ENCODE assay signal across 8 mouse cellular contexts in genomic region chr1:161035786-161036404, GRCm38 (mm10). TPM values are rescaled to one million over a fixed set of nuclear protein-coding genes. Genes with fewer than 3 reads are reported as not detected.
DNase-seq lines count a peak whose midpoint lies in the region; ATAC-seq and TF ChIP-seq lines count a peak whose summit lies in the region.

No protein-coding gene starts in this region.

- peak overlapping the region; percentile 63 for H3K4me2 ChIP-seq in embryonic facial prominence, embryonic 15.5 days (replicated peaks)
- H3K4me2 ChIP-seq in intestine, postnatal 0 days (replicated peaks; ENCODE audit: low read depth) = peak overlapping the region; percentile 66

- no peaks in the 10 kb centered on the region for H3K27me3 ChIP-seq in MEL (ENCODE audit: control insufficient read depth in 1 of 2, insufficient read depth in 2 of 2, low read length in 2 of 2)
- no peaks in the 10 kb centered on the region for H3K27me3 ChIP-seq in embryonic facial prominence, embryonic 15.5 days
- no peaks in the 10 kb centered on the region for H3K27me3 ChIP-seq in intestine, postnatal 0 days (replicated peaks; ENCODE audit: control insufficient read depth, insufficient read depth, low read length)

- no peak for TF ChIP-seq RAD21 in MEL (IDR thresholded peaks at IDR 0.05; ENCODE audit: low read depth, low read length)

- no peaks in the 10 kb centered on the region for H3K9me3 ChIP-seq in MEL (replicated peaks; ENCODE audit: insufficient read depth, low read length)
- no peaks in the 10 kb centered on the region for H3K9me3 ChIP-seq in embryonic facial prominence, embryonic 15.5 days (replicated peaks)
- H3K9me3 ChIP-seq in intestine, postnatal 0 days (ENCODE audit: control insufficient read depth) = no peaks in the 10 kb centered on the region

- intact Hi-C loops in gastrocnemius, adult 2 months (cut with DNase I) = loop anchor here (5.0 kb wide), 4 partner anchors 36 to 244 kb away; partner anchors contain the start of genes Cenpl, Dars2, Rabgap1l and Rc3h1

- peaks cover 15 to 27% of the 10 kb centered on the region in 2 experiments for H3K36me3 ChIP-seq in MEL (ENCODE audit: control insufficient read depth in 1 of 2, insufficient read depth in 2 of 2, low read length in 2 of 2)
- peaks cover 34% of the 10 kb centered on the region for H3K36me3 ChIP-seq in embryonic facial prominence, embryonic 15.5 days
- peaks cover 30% of the 10 kb centered on the region for H3K36me3 ChIP-seq in intestine, postnatal 0 days (ENCODE audit: control insufficient read depth, insufficient read depth)

- peak in 1 of 2 experiments; percentile 61; a peak in 2 of 4 replicates for TF ChIP-seq POLR2A in MEL (IDR thresholded peaks at IDR 0.05; ENCODE audit: control insufficient read depth in 1 of 2, insufficient read depth in 1 of 2, low read depth in 1 of 2, low read length in 2 of 2, poor library complexity in 1 of 2)

- no peak for TF ChIP-seq EP300 in MEL (IDR thresholded peaks at IDR 0.05; ENCODE audit: low read depth in 1 of 2, low read length in 2 of 2)

- ATAC-seq in embryonic facial prominence, embryonic 15.5 days (ENCODE audit: insufficient number of reproducible peaks, low FRiP score, low TSS enrichment, low read depth) = no peak
- ATAC-seq in intestine, postnatal 0 days = no peak
- ATAC-seq in megakaryocyte, adult 5-6 weeks (ENCODE audit: poor library complexity, severe bottlenecking) = 0 out of 2 replicates have a peak, but pooled peaks have one; percentile 3

- DNase-seq in gastrocnemius, adult 2 months = no peak
- DNase-seq in gastrocnemius, postnatal 10 days = no peak
- DNase-seq in MEL (ENCODE audit: low read depth, low spot score) = peak; percentile 58
- DNase-seq in retina, embryonic 14.5 days (ENCODE audit: low spot score) = no peak
- DNase-seq in left cerebral cortex, adult 9 months (ENCODE audit: low spot score in 2 of 2) = no peak

- peaks cover 0 to 9% of the 10 kb centered on the region in 2 experiments; a peak in 2 of 4 replicates for H3K4me1 ChIP-seq in MEL (ENCODE audit: control insufficient read depth in 1 of 2, insufficient read depth in 2 of 2, low read length in 2 of 2)
- H3K4me1 ChIP-seq in embryonic facial prominence, embryonic 15.5 days = peaks cover 16% of the 10 kb centered on the region
- no peaks in the 10 kb centered on the region for H3K4me1 ChIP-seq in intestine, postnatal 0 days (replicated peaks; ENCODE audit: control insufficient read depth, insufficient read depth, low read length)

- peaks cover 44% of the 10 kb centered on the region for H3K79me2 ChIP-seq in MEL (ENCODE audit: control insufficient read depth, insufficient read depth, low read length, poor library complexity)

- TF ChIP-seq CTCF in gastrocnemius, adult 2 months (IDR thresholded peaks at IDR 0.05) = no peak
- TF ChIP-seq CTCF in MEL (IDR thresholded peaks at IDR 0.05 in 2 of 3, conservative IDR thresholded peaks at IDR 0.05 in 1 of 3; ENCODE audit: control insufficient read depth in 1 of 3, insufficient read depth in 1 of 3, low read depth in 2 of 3, low read length in 3 of 3, poor library complexity in 1 of 3, severe bottlenecking in 1 of 3) = no peak
- no peak for TF ChIP-seq CTCF in intestine, postnatal 0 days (IDR thresholded peaks at IDR 0.05; ENCODE audit: low read depth)

- H3K4me3 ChIP-seq in gastrocnemius, adult 2 months = peak overlapping the region; percentile 92
- H3K4me3 ChIP-seq in MEL (ENCODE audit: control insufficient read depth in 1 of 2, insufficient read depth in 1 of 2, low read depth in 2 of 2, low read length in 2 of 2) = peak overlapping the region; percentile 65 to 93
- peak overlapping the region; percentile 80 for H3K4me3 ChIP-seq in embryonic facial prominence, embryonic 15.5 days (replicated peaks)
- H3K4me3 ChIP-seq in intestine, postnatal 0 days (ENCODE audit: low read depth, low read length) = peak overlapping the region; percentile 90

- H3K9ac ChIP-seq in MEL (ENCODE audit: control insufficient read depth, low read depth, low read length, poor library complexity, severe bottlenecking) = peak overlapping the region; percentile 98
- peak overlapping the region; percentile 75 for H3K9ac ChIP-seq in embryonic facial prominence, embryonic 15.5 days
- H3K9ac ChIP-seq in intestine, postnatal 0 days (ENCODE audit: low read depth, low read length) = peak overlapping the region; percentile 76

- 0% methylated on average over 6 of the region's 6 CpGs for WGBS in embryonic facial prominence, embryonic 15.5 days
- under 1% methylated on average over 6 of the region's 6 CpGs for WGBS in intestine, postnatal 0 days

- H3K27ac ChIP-seq in gastrocnemius, adult 2 months = peak overlapping the region; percentile 92
- H3K27ac ChIP-seq in MEL (ENCODE audit: control insufficient read depth, low read depth, low read length) = peak overlapping the region; percentile 99
- H3K27ac ChIP-seq in embryonic facial prominence, embryonic 15.5 days (replicated peaks) = peak overlapping the region; percentile 98
- peak overlapping the region; percentile 97 for H3K27ac ChIP-seq in intestine, postnatal 0 days (ENCODE audit: low read depth, low read length)

TF ChIP-seq in MEL, 35 proteins besides CTCF, POLR2A, EP300 and RAD21:
- TF ChIP-seq USF2 (IDR thresholded peaks at IDR 0.05; ENCODE audit: borderline replicate concordance in 1 of 2, insufficient read depth in 1 of 2, low read depth in 1 of 2, low read length in 2 of 2) (no peak), NRF1 (IDR thresholded peaks at IDR 0.05; ENCODE audit: insufficient read depth, low read depth, low read length, poor library complexity, severe bottlenecking) (no peak), MYC (IDR thresholded peaks at IDR 0.05; ENCODE audit: low read depth, low read length) (no peak), GABPA (IDR thresholded peaks at IDR 0.05; ENCODE audit: low read depth, low read length) (no peak), ZMIZ1 (IDR thresholded peaks at IDR 0.05; ENCODE audit: low read depth, low read length) (no peak), ZNF384 (IDR thresholded peaks at IDR 0.05; ENCODE audit: low read depth, low read length) (no peak), MXI1 (IDR thresholded peaks at IDR 0.05; ENCODE audit: low read depth, low read length) (no peak), MYB (IDR thresholded peaks at IDR 0.05; ENCODE audit: low read depth, low read length) (no peak), JUND (IDR thresholded peaks at IDR 0.05; ENCODE audit: low read depth, low read length) (no peak)

RNA-seq across cellular contexts. Expression of gene Zbtb37, which starts 1.2 kb away (rescaled TPM):
- 1 to 10 TPM; 6.2 to 6.6 TPM for total RNA-seq in gastrocnemius, adult 2 months (2021)
- 10 to 100 TPM in 1 of 2 experiments, 1 to 10 TPM in 1; 7.0 to 12.0 TPM for total RNA-seq in gastrocnemius, postnatal 10 days (2021)
- total RNA-seq in MEL (2012; rRNA removed) = 5.2 and 5.7 TPM in 2 replicates
- polyA plus RNA-seq in MEL (2012; ENCODE audit: insufficient read depth in 1 of 2, insufficient read length in 2 of 2, low read depth in 1 of 2, low replicate concordance in 2 of 2, missing spikeins in 1 of 2) = 1 to 10 TPM in 1 of 2 experiments, not detected in 1; 4.2 TPM
- polyA plus RNA-seq in embryonic facial prominence, embryonic 15.5 days (2015; fragmentation: Nextera tagmentation; extraction: Ambion mirVana) = 7.8 and 8.1 TPM in 2 replicates
- polyA plus RNA-seq in intestine, postnatal 0 days (2015; fragmentation: Nextera tagmentation; extraction: Ambion mirVana) = 2.0 and 4.0 TPM in 2 replicates
- 5.2 and 5.8 TPM in 2 replicates for total RNA-seq in megakaryocyte, adult 5-6 weeks (2015)
- 7.0 TPM in 2 replicates for total RNA-seq in megakaryocyte, adult 5-6 weeks (2017)

RNA-seq across cellular contexts. Expression of gene Dars2, which starts 34.6 kb away (rescaled TPM):
- total RNA-seq in gastrocnemius, adult 2 months (2021) = 10 to 100 TPM in 1 of 2 experiments, 1 to 10 TPM in 1; 7.6 to 15.5 TPM
- 10 to 100 TPM; 11.3 to 11.8 TPM for total RNA-seq in gastrocnemius, postnatal 10 days (2021)
- total RNA-seq in MEL (2012; rRNA removed) = 53.1 and 66.2 TPM in 2 replicates
- polyA plus RNA-seq in MEL (2012; ENCODE audit: insufficient read depth in 1 of 2, insufficient read length in 2 of 2, low read depth in 1 of 2, low replicate concordance in 2 of 2, missing spikeins in 1 of 2) = 10 to 100 TPM in 1 of 2 experiments, not detected in 1; 83.6 TPM
- polyA plus RNA-seq in embryonic facial prominence, embryonic 15.5 days (2015; fragmentation: Nextera tagmentation; extraction: Ambion mirVana) = 24.5 and 29.5 TPM in 2 replicates
- polyA plus RNA-seq in intestine, postnatal 0 days (2015; fragmentation: Nextera tagmentation; extraction: Ambion mirVana) = 14.7 and 15.3 TPM in 2 replicates
- total RNA-seq in megakaryocyte, adult 5-6 weeks (2015) = 18.3 and 20.9 TPM in 2 replicates
- 12.8 and 15.3 TPM in 2 replicates for total RNA-seq in megakaryocyte, adult 5-6 weeks (2017)

RNA-seq across cellular contexts. Expression of gene Cenpl, which starts 34.6 kb away (rescaled TPM):
- total RNA-seq in gastrocnemius, adult 2 months (2021) = under 1 TPM; 0.41 to 0.50 TPM
- 1 to 10 TPM; 3.4 TPM for total RNA-seq in gastrocnemius, postnatal 10 days (2021)
- 6.2 and 6.3 TPM in 2 replicates for total RNA-seq in MEL (2012; rRNA removed)
- polyA plus RNA-seq in MEL (2012; ENCODE audit: insufficient read depth in 1 of 2, insufficient read length in 2 of 2, low read depth in 1 of 2, low replicate concordance in 2 of 2, missing spikeins in 1 of 2) = 10 to 100 TPM in 1 of 2 experiments, not detected in 1; 16.9 TPM
- polyA plus RNA-seq in embryonic facial prominence, embryonic 15.5 days (2015; fragmentation: Nextera tagmentation; extraction: Ambion mirVana) = 25.9 and 28.9 TPM in 2 replicates
- 10.0 and 11.0 TPM in 2 replicates for polyA plus RNA-seq in intestine, postnatal 0 days (2015; fragmentation: Nextera tagmentation; extraction: Ambion mirVana)
- 42.7 and 56.4 TPM in 2 replicates for total RNA-seq in megakaryocyte, adult 5-6 weeks (2015)
- total RNA-seq in megakaryocyte, adult 5-6 weeks (2017) = 7.7 and 13.0 TPM in 2 replicates

RNA-seq across cellular contexts. Expression of gene Serpinc1, which starts 57.5 kb away (rescaled TPM):
- total RNA-seq in gastrocnemius, adult 2 months (2021) = under 1 TPM in 1 of 2 experiments, not detected in 1; 0.64 TPM
- 1 to 10 TPM in 1 of 2 experiments, under 1 TPM in 1; 0.56 to 1.8 TPM for total RNA-seq in gastrocnemius, postnatal 10 days (2021)
- total RNA-seq in MEL (2012; rRNA removed) = 0.19 and 0.20 TPM in 2 replicates
- polyA plus RNA-seq in MEL (2012; ENCODE audit: insufficient read depth in 1 of 2, insufficient read length in 2 of 2, low read depth in 1 of 2, low replicate concordance in 2 of 2, missing spikeins in 1 of 2) = 1 to 10 TPM in 1 of 2 experiments, not detected in 1; 1.3 TPM
- 2.5 and 2.7 TPM in 2 replicates for polyA plus RNA-seq in embryonic facial prominence, embryonic 15.5 days (2015; fragmentation: Nextera tagmentation; extraction: Ambion mirVana)
- 1.1 TPM in 2 replicates for polyA plus RNA-seq in intestine, postnatal 0 days (2015; fragmentation: Nextera tagmentation; extraction: Ambion mirVana)
- total RNA-seq in megakaryocyte, adult 5-6 weeks (2015) = 0.16 and 1.1 TPM in 2 replicates
- 0.61 and 1.4 TPM in 2 replicates for total RNA-seq in megakaryocyte, adult 5-6 weeks (2017)
